Mouse (Mus musculus): ENCODE results near the gene F11r. TPM values are rescaled to one million over a fixed set of nuclear protein-coding genes. Genes with fewer than 3 reads are reported as not detected.

Gene F11r
- polyA plus RNA-seq, 1 experiment from 2014 or later = 10.1 TPM

DNA sequence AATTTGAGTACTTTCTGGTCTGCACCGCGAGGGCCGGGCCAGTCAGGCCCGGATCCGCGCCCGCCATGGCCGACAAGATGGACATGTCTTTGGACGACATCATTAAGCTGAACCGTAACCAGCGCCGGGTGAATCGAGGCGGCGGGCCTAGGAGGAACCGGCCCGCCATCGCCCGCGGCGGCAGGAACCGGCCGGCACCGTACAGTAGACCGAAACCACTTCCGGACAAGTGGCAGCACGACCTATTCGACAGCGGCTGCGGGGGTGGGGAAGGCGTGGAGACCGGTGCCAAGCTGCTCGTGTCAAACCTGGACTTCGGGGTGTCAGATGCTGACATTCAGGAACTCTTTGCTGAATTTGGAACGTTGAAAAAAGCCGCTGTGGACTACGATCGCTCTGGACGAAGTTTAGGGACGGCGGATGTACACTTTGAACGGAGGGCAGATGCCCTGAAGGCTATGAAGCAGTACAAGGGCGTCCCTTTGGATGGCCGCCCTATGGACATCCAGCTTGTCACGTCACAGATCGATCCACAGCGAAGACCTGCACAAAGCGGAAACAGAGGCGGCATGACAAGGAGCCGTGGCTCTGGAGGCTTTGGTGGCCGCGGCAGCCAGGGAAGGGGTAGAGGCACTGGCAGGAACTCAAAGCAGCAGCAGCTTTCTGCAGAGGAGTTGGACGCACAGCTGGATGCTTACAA, 66.4 kb downstream of the F11r start:
- peak overlapping the region; percentile 61 for H3K4me2 ChIP-seq (replicated peaks)
- peak; percentile 69 for ATAC-seq (ENCODE audit: low FRiP score, low read depth)
- peaks cover 8% of the 10 kb centered on the region for H3K4me1 ChIP-seq
- H3K27ac ChIP-seq (replicated peaks) = peak overlapping the region; percentile 97
- peak overlapping the region; percentile 61 for H3K4me3 ChIP-seq
- no peaks in the 10 kb centered on the region for H3K36me3 ChIP-seq
- no peaks in the 10 kb centered on the region for H3K9me3 ChIP-seq
- no peaks in the 10 kb centered on the region for H3K27me3 ChIP-seq
- WGBS = under 1% methylated on average over 53 of the region's 53 CpGs
- H3K9ac ChIP-seq (replicated peaks) = peak overlapping the region; percentile 79

DNA sequence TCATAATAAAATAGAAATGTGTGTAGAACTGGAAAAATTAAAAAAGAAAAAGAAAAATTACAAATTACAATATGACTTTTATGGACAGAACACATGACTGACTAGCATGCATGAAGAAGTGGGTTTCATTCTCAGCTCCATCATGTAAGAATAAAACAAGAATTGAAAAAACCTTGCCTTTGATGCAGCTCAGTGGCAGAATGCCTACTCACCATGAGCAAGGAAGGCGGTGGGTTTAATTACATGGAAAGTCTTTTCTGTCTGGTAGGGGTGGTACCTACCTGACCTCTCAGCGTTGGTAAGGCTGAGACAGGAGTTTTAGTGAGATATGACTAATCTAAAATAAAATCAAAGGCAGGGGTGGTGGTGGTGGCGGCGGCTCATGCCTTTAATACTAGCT, 67.3 kb downstream of the F11r start:
- ATAC-seq (ENCODE audit: low FRiP score, low read depth) = no peak
- H3K9me3 ChIP-seq = no peaks in the 10 kb centered on the region
- 79% methylated on average over 4 of the region's 4 CpGs for WGBS
- H3K9ac ChIP-seq (replicated peaks) = peak overlapping the region; percentile 79; the same call in 1 of the 2 replicates
- no peak overlapping the region for H3K27ac ChIP-seq (replicated peaks)
- H3K27me3 ChIP-seq = no peaks in the 10 kb centered on the region
- peaks cover 8% of the 10 kb centered on the region for H3K4me1 ChIP-seq
- peak overlapping the region; percentile 61 for H3K4me3 ChIP-seq
- H3K36me3 ChIP-seq = no peaks in the 10 kb centered on the region
- peak overlapping the region; percentile 61 for H3K4me2 ChIP-seq (replicated peaks)

DNA sequence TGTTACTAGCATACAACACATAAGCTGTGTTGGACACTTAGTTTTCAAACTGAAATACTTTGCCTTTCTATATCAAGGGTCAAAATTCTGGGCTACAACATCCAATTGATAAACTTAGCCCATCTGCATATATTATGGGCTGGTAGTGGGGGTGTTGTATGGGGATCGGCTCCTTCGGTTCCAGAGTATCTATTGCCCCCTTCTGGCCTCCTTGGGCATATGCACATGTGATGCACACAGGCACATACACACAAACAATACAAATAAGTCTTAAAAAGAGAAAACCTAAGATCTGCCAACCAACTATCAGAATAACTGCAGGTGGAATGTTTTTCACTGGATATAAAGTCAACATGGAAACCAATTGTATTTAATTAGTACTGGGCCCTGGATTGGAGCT, 75.9 kb downstream of the F11r start:
- Histone ChIP-seq H3K4me2 (replicated peaks) (no peak overlapping the region), H3K27ac (replicated peaks) (no peak overlapping the region), H3K4me1 (no peaks in the 10 kb centered on the region), H3K27me3 (no peaks in the 10 kb centered on the region), H3K9ac (replicated peaks) (no peak overlapping the region), H3K36me3 (no peaks in the 10 kb centered on the region), H3K9me3 (no peaks in the 10 kb centered on the region), H3K4me3 (no peak overlapping the region)
- WGBS = 86% methylated on average over 2 of the region's 2 CpGs
- no peak for ATAC-seq (ENCODE audit: low FRiP score, low read depth)

DNA sequence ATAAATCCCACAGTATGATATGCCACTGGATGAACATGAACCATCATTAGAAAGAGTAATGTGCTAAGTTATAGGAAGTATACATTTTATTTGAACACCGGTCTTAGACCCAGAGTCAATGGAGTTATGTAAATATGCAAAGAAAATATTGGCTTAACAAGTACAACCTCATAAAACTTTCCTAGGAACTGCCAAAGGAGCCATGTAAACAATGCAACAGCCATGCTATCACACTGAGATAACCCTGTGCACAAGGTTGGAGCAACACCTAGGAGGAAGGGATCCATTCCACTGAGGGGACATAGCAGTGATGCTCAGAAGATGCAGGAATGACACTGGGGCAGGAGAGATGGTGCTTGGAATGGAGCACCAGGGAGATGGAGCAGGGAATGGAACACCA, 76.4 kb downstream of the F11r start:
- 100% methylated on average over 1 of the region's 1 CpGs for WGBS
- no peaks in the 10 kb centered on the region for H3K9me3 ChIP-seq
- H3K4me3 ChIP-seq = no peak overlapping the region
- H3K27me3 ChIP-seq = no peaks in the 10 kb centered on the region
- no peaks in the 10 kb centered on the region for H3K36me3 ChIP-seq
- H3K9ac ChIP-seq (replicated peaks) = no peak overlapping the region
- no peak for ATAC-seq (ENCODE audit: low FRiP score, low read depth)
- H3K4me1 ChIP-seq = no peaks in the 10 kb centered on the region
- H3K27ac ChIP-seq (replicated peaks) = no peak overlapping the region
- H3K4me2 ChIP-seq (replicated peaks) = no peak overlapping the region

Other genes starting within 250 kb of the F11r start
- 20.4 and 20.8 TPM in 2 replicates for gene Pcp4l1, start 241.3 kb upstream of the F11r start, polyA plus RNA-seq (2016; fragmentation: Nextera tagmentation; extraction: Ambion mirVana)
- 0.11 and 0.47 TPM in 2 replicates for gene Nr1i3, start 223.6 kb upstream of the F11r start, polyA plus RNA-seq (2016; fragmentation: Nextera tagmentation; extraction: Ambion mirVana)
- 28.5 and 33.4 TPM in 2 replicates for gene Tomm40l, start 215.0 kb upstream of the F11r start, polyA plus RNA-seq (2016; fragmentation: Nextera tagmentation; extraction: Ambion mirVana)
- gene Apoa2, start 212.5 kb upstream of the F11r start, polyA plus RNA-seq (2016; fragmentation: Nextera tagmentation; extraction: Ambion mirVana) = 2.9 and 6.6 TPM in 2 replicates
- gene Fcer1g, start 203.2 kb upstream of the F11r start, polyA plus RNA-seq (2016; fragmentation: Nextera tagmentation; extraction: Ambion mirVana) = 22.3 and 28.4 TPM in 2 replicates
- 8.2 and 9.2 TPM in 2 replicates for gene Adamts4, start 187.1 kb upstream of the F11r start, polyA plus RNA-seq (2016; fragmentation: Nextera tagmentation; extraction: Ambion mirVana)
- 224 and 226 TPM in 2 replicates for gene Ndufs2, start 186.1 kb upstream of the F11r start, polyA plus RNA-seq (2016; fragmentation: Nextera tagmentation; extraction: Ambion mirVana)
- gene B4galt3, start 167.2 kb upstream of the F11r start, polyA plus RNA-seq (2016; fragmentation: Nextera tagmentation; extraction: Ambion mirVana) = 72.1 and 80.6 TPM in 2 replicates
- 61.4 and 61.5 TPM in 2 replicates for gene Ppox, start 156.3 kb upstream of the F11r start, polyA plus RNA-seq (2016; fragmentation: Nextera tagmentation; extraction: Ambion mirVana)
- gene Usp21, start 149.5 kb upstream of the F11r start, polyA plus RNA-seq (2016; fragmentation: Nextera tagmentation; extraction: Ambion mirVana) = 113 and 119 TPM in 2 replicates
- gene Ufc1, start 142.5 kb upstream of the F11r start, polyA plus RNA-seq (2016; fragmentation: Nextera tagmentation; extraction: Ambion mirVana) = 106 TPM in 2 replicates
- 49.3 and 51.9 TPM in 2 replicates for gene Dedd, start 108.4 kb upstream of the F11r start, polyA plus RNA-seq (2016; fragmentation: Nextera tagmentation; extraction: Ambion mirVana)
- gene Nit1, start 91.9 kb upstream of the F11r start, polyA plus RNA-seq (2016; fragmentation: Nextera tagmentation; extraction: Ambion mirVana) = 45.9 and 49.7 TPM in 2 replicates
- 140 and 149 TPM in 2 replicates for gene Pfdn2, start 91.9 kb upstream of the F11r start, polyA plus RNA-seq (2016; fragmentation: Nextera tagmentation; extraction: Ambion mirVana)
- 1.9 and 2.3 TPM in 2 replicates for gene Klhdc9, start 76.7 kb upstream of the F11r start, polyA plus RNA-seq (2016; fragmentation: Nextera tagmentation; extraction: Ambion mirVana)
- gene Nectin4, start 67.4 kb upstream of the F11r start, polyA plus RNA-seq (2016; fragmentation: Nextera tagmentation; extraction: Ambion mirVana) = 0.88 and 1.4 TPM in 2 replicates
- gene Arhgap30, start 48.6 kb upstream of the F11r start, polyA plus RNA-seq (2016; fragmentation: Nextera tagmentation; extraction: Ambion mirVana) = 1.0 and 1.4 TPM in 2 replicates
- 175 and 190 TPM in 2 replicates for gene Usf1, start 26.2 kb upstream of the F11r start, polyA plus RNA-seq (2016; fragmentation: Nextera tagmentation; extraction: Ambion mirVana)
- gene Tstd1, start 18.7 kb upstream of the F11r start, polyA plus RNA-seq (2016; fragmentation: Nextera tagmentation; extraction: Ambion mirVana) = 9.9 and 10.5 TPM in 2 replicates
- gene Alyref2, start 65.9 kb downstream of the F11r start, polyA plus RNA-seq (2016; fragmentation: Nextera tagmentation; extraction: Ambion mirVana) = 19.0 and 21.8 TPM in 2 replicates
- gene Itln1, start 97.8 kb downstream of the F11r start, polyA plus RNA-seq (2016; fragmentation: Nextera tagmentation; extraction: Ambion mirVana) = not detected in 2 replicates
- gene Cd244a, start 121.7 kb downstream of the F11r start, polyA plus RNA-seq (2016; fragmentation: Nextera tagmentation; extraction: Ambion mirVana) = not detected in 2 replicates
- gene Ly9, start 169.9 kb downstream of the F11r start, polyA plus RNA-seq (2016; fragmentation: Nextera tagmentation; extraction: Ambion mirVana) = 0.10 TPM in 1 of 2 replicates, not detected in the other
- not detected in 2 replicates for gene Slamf7, start 215.5 kb downstream of the F11r start, polyA plus RNA-seq (2016; fragmentation: Nextera tagmentation; extraction: Ambion mirVana)
- 0.39 and 0.79 TPM in 2 replicates for gene Cd48, start 244.5 kb downstream of the F11r start, polyA plus RNA-seq (2016; fragmentation: Nextera tagmentation; extraction: Ambion mirVana)